10 mouse cellular contexts compared by ENCODE assay signal in genomic region chr3:157575441-157576342, GRCm38 (mm10). TPM values are rescaled to one million over a fixed set of nuclear protein-coding genes. Genes with fewer than 3 reads are reported as not detected.
A peak's percentile ranks its signal among the peaks of the same experiment; 100 is the strongest.
DNase-seq lines count a peak whose midpoint lies in the region; ATAC-seq and TF ChIP-seq lines count a peak whose summit lies in the region.
"Had no signal": no experiment of that assay in that cellular context is flagged by ENCODE, and none has a peak within 500 bp of the region (broad histone marks: within the 10 kb centered on the region; RNA-seq: fewer than 3 reads in every experiment).

No protein-coding gene starts in this region.

- H3K27ac ChIP-seq in embryonic facial prominence, embryonic 14.5 days (replicated peaks; ENCODE audit: low read depth, low read length) = no peak overlapping the region
- H3K27ac ChIP-seq in embryonic facial prominence, embryonic 10.5 days (replicated peaks) = no peak overlapping the region
- no peak overlapping the region for H3K27ac ChIP-seq in stomach, embryonic 15.5 days
- no peak overlapping the region for H3K27ac ChIP-seq in stomach, postnatal 0 days (replicated peaks)
- peak overlapping the region; percentile 72; the same call in 1 of the 2 replicates for H3K27ac ChIP-seq in liver, embryonic 12.5 days
- no peak overlapping the region for H3K27ac ChIP-seq in forebrain, embryonic 11.5 days (ENCODE audit: low read depth, low read length)
- H3K27ac ChIP-seq: left cerebral cortex, adult 2 months; midbrain, embryonic 12.5 days had no signal

- H3K4me1 ChIP-seq in embryonic facial prominence, embryonic 14.5 days (ENCODE audit: control insufficient read depth, insufficient read depth, low read length) = peaks cover 8% of the 10 kb centered on the region; the same call in 1 of the 2 replicates
- 0 out of 2 replicates have a peak, but pooled peaks cover 3% of the 10 kb centered on the region for H3K4me1 ChIP-seq in embryonic facial prominence, embryonic 10.5 days
- H3K4me1 ChIP-seq in stomach, embryonic 15.5 days = no peaks in the 10 kb centered on the region
- H3K4me1 ChIP-seq in stomach, postnatal 0 days (replicated peaks; ENCODE audit: control insufficient read depth, insufficient read depth) = no peaks in the 10 kb centered on the region
- H3K4me1 ChIP-seq in liver, embryonic 12.5 days = peaks cover 76% of the 10 kb centered on the region
- H3K4me1 ChIP-seq in forebrain, embryonic 11.5 days (replicated peaks; ENCODE audit: control insufficient read depth, insufficient read depth, low read length) = no peaks in the 10 kb centered on the region
- H3K4me1 ChIP-seq: midbrain, embryonic 12.5 days had no signal

- H3K4me3 ChIP-seq in embryonic facial prominence, embryonic 14.5 days (ENCODE audit: low read depth, low read length) = no peak overlapping the region
- H3K4me3 ChIP-seq in embryonic facial prominence, embryonic 10.5 days = no peak overlapping the region
- H3K4me3 ChIP-seq in stomach, embryonic 15.5 days (replicated peaks) = no peak overlapping the region
- H3K4me3 ChIP-seq in stomach, postnatal 0 days (ENCODE audit: low read depth, low read length) = no peak overlapping the region
- H3K4me3 ChIP-seq in liver, embryonic 12.5 days = no peak overlapping the region
- H3K4me3 ChIP-seq in forebrain, embryonic 11.5 days (ENCODE audit: low read depth, low read length) = no peak overlapping the region
- H3K4me3 ChIP-seq: left cerebral cortex, adult 2 months; midbrain, embryonic 12.5 days had no signal

- no peak for TF ChIP-seq CTCF in stomach, postnatal 0 days (IDR thresholded peaks at IDR 0.05; ENCODE audit: low read depth)

- no peaks in the 10 kb centered on the region for H3K27me3 ChIP-seq in embryonic facial prominence, embryonic 14.5 days (replicated peaks; ENCODE audit: control insufficient read depth, insufficient read depth, low read length)
- H3K27me3 ChIP-seq in embryonic facial prominence, embryonic 10.5 days (replicated peaks; ENCODE audit: low read depth, poor library complexity, severe bottlenecking) = peaks cover 4% of the 10 kb centered on the region
- H3K27me3 ChIP-seq in stomach, embryonic 15.5 days (replicated peaks) = no peaks in the 10 kb centered on the region
- no peaks in the 10 kb centered on the region for H3K27me3 ChIP-seq in stomach, postnatal 0 days (ENCODE audit: control insufficient read depth, insufficient read depth, low read length)
- no peaks in the 10 kb centered on the region for H3K27me3 ChIP-seq in liver, embryonic 12.5 days (replicated peaks)
- no peaks in the 10 kb centered on the region for H3K27me3 ChIP-seq in forebrain, embryonic 11.5 days (ENCODE audit: control insufficient read depth, insufficient read depth, low read length)
- H3K27me3 ChIP-seq: midbrain, embryonic 12.5 days had no signal

- no peak for TF ChIP-seq EP300 in stomach, postnatal 0 days (optimal IDR thresholded peaks at IDR 0.05)

- no peak overlapping the region for H3K4me2 ChIP-seq in embryonic facial prominence, embryonic 14.5 days (ENCODE audit: low read depth, low read length)
- no peak overlapping the region for H3K4me2 ChIP-seq in stomach, embryonic 15.5 days
- H3K4me2 ChIP-seq in stomach, postnatal 0 days (replicated peaks; ENCODE audit: low read depth) = no peak overlapping the region
- peak overlapping the region; percentile 29 for H3K4me2 ChIP-seq in liver, embryonic 12.5 days
- H3K4me2 ChIP-seq in forebrain, embryonic 11.5 days (ENCODE audit: low read depth, low read length, severe bottlenecking) = no peak overlapping the region
- H3K4me2 ChIP-seq: midbrain, embryonic 12.5 days had no signal

- no peaks in the 10 kb centered on the region for H3K36me3 ChIP-seq in embryonic facial prominence, embryonic 14.5 days (ENCODE audit: control insufficient read depth, insufficient read depth, low read length)
- no peaks in the 10 kb centered on the region for H3K36me3 ChIP-seq in embryonic facial prominence, embryonic 10.5 days (replicated peaks)
- H3K36me3 ChIP-seq in stomach, embryonic 15.5 days = no peaks in the 10 kb centered on the region
- H3K36me3 ChIP-seq in stomach, postnatal 0 days (ENCODE audit: control insufficient read depth, insufficient read depth, low read length) = no peaks in the 10 kb centered on the region
- H3K36me3 ChIP-seq in liver, embryonic 12.5 days = no peaks in the 10 kb centered on the region
- H3K36me3 ChIP-seq in forebrain, embryonic 11.5 days (ENCODE audit: control insufficient read depth, insufficient read depth, low read length) = no peaks in the 10 kb centered on the region
- H3K36me3 ChIP-seq: midbrain, embryonic 12.5 days had no signal

- peak; percentile 72 for DNase-seq in embryonic facial prominence, embryonic 14.5 days (ENCODE audit: low spot score)
- DNase-seq in embryonic facial prominence, embryonic 10.5 days (ENCODE audit: low spot score) = no peak
- DNase-seq in stomach, postnatal 0 days (ENCODE audit: low spot score) = no peak
- no peak for DNase-seq in frontal cortex, adult 2 months (ENCODE audit: extremely low spot score in 1 of 2, low spot score in 1 of 2)
- DNase-seq in embryo, embryonic 10.5 days (ENCODE audit: low spot score) = no peak
- DNase-seq in forebrain, embryonic 11.5 days (ENCODE audit: low spot score) = no peak

- WGBS in embryonic facial prominence, embryonic 14.5 days = 59% methylated on average over 9 of the region's 9 CpGs
- WGBS in embryonic facial prominence, embryonic 10.5 days = 84% methylated on average over 9 of the region's 9 CpGs
- WGBS in stomach, embryonic 15.5 days = 71% methylated on average over 9 of the region's 9 CpGs
- WGBS in stomach, postnatal 0 days = 61% methylated on average over 9 of the region's 9 CpGs
- WGBS in liver, embryonic 12.5 days (ENCODE audit: insufficient replicate concordance) = 25% methylated on average over 9 of the region's 9 CpGs
- 84% methylated on average over 9 of the region's 9 CpGs for WGBS in forebrain, embryonic 11.5 days

- H3K9me3 ChIP-seq in embryonic facial prominence, embryonic 14.5 days (ENCODE audit: control insufficient read depth, low read length) = no peaks in the 10 kb centered on the region
- no peaks in the 10 kb centered on the region for H3K9me3 ChIP-seq in embryonic facial prominence, embryonic 10.5 days
- H3K9me3 ChIP-seq in stomach, embryonic 15.5 days = no peaks in the 10 kb centered on the region
- no peaks in the 10 kb centered on the region for H3K9me3 ChIP-seq in stomach, postnatal 0 days (ENCODE audit: control insufficient read depth, low read length)
- H3K9me3 ChIP-seq in liver, embryonic 12.5 days (replicated peaks) = no peaks in the 10 kb centered on the region
- H3K9me3 ChIP-seq in forebrain, embryonic 11.5 days (ENCODE audit: control insufficient read depth, low read length) = no peaks in the 10 kb centered on the region
- H3K9me3 ChIP-seq: midbrain, embryonic 12.5 days had no signal

- ATAC-seq in embryonic facial prominence, embryonic 14.5 days (ENCODE audit: low read depth) = peak; percentile 88
- ATAC-seq in stomach, embryonic 15.5 days (ENCODE audit: insufficient read depth, low FRiP score, low read depth) = 0 out of 2 replicates have a peak, but pooled peaks have one; percentile 63
- no peak; the same call in 1 of the 2 replicates for ATAC-seq in stomach, postnatal 0 days (ENCODE audit: low FRiP score, low TSS enrichment)
- peak; percentile 53 for ATAC-seq in liver, embryonic 12.5 days
- ATAC-seq in forebrain, embryonic 11.5 days (replicated peaks; ENCODE audit: low FRiP score) = no peak

- no peak overlapping the region for H3K9ac ChIP-seq in embryonic facial prominence, embryonic 14.5 days (ENCODE audit: low read depth, low read length)
- H3K9ac ChIP-seq in stomach, embryonic 15.5 days = no peak overlapping the region
- no peak overlapping the region for H3K9ac ChIP-seq in stomach, postnatal 0 days (ENCODE audit: low read length)
- no peak overlapping the region for H3K9ac ChIP-seq in liver, embryonic 12.5 days
- no peak overlapping the region for H3K9ac ChIP-seq in forebrain, embryonic 11.5 days (ENCODE audit: low read length)
- H3K9ac ChIP-seq: midbrain, embryonic 12.5 days had no signal

RNA-seq across cellular contexts. Expression of gene Ptger3, which starts 9.0 kb away (rescaled TPM):
- polyA plus RNA-seq in embryonic facial prominence, embryonic 14.5 days (2014; fragmentation: Nextera tagmentation; extraction: Ambion mirVana) = 12.0 and 13.4 TPM in 2 replicates
- polyA plus RNA-seq in embryonic facial prominence, embryonic 10.5 days (2016; fragmentation: Nextera tagmentation; extraction: Ambion mirVana) = 0.94 and 1.6 TPM in 2 replicates
- 16.8 and 19.0 TPM in 2 replicates for polyA plus RNA-seq in stomach, embryonic 15.5 days (2015; fragmentation: Nextera tagmentation; extraction: Ambion mirVana)
- polyA plus RNA-seq in stomach, postnatal 0 days (2015; fragmentation: Nextera tagmentation; extraction: Ambion mirVana) = 17.4 and 17.8 TPM in 2 replicates
- polyA plus RNA-seq in liver, embryonic 12.5 days (2016; fragmentation: Nextera tagmentation; extraction: Ambion mirVana) = 9.5 and 9.6 TPM in 2 replicates
- 2.5 and 3.6 TPM in 2 replicates for polyA plus RNA-seq in frontal cortex, adult 2 months (2012; rRNA removed)
- 1.3 and 1.9 TPM in 2 replicates for polyA plus RNA-seq in forebrain, embryonic 11.5 days (2014; fragmentation: Nextera tagmentation; extraction: Ambion mirVana)

RNA-seq across cellular contexts. Expression of gene Zranb2, which starts 41.7 kb away (rescaled TPM):
- polyA plus RNA-seq in embryonic facial prominence, embryonic 14.5 days (2014; fragmentation: Nextera tagmentation; extraction: Ambion mirVana) = 94.9 and 95.9 TPM in 2 replicates
- polyA plus RNA-seq in embryonic facial prominence, embryonic 10.5 days (2016; fragmentation: Nextera tagmentation; extraction: Ambion mirVana) = 109 and 116 TPM in 2 replicates
- 78.1 and 87.2 TPM in 2 replicates for polyA plus RNA-seq in stomach, embryonic 15.5 days (2015; fragmentation: Nextera tagmentation; extraction: Ambion mirVana)
- 37.6 and 42.1 TPM in 2 replicates for polyA plus RNA-seq in stomach, postnatal 0 days (2015; fragmentation: Nextera tagmentation; extraction: Ambion mirVana)
- 73.1 and 74.8 TPM in 2 replicates for polyA plus RNA-seq in liver, embryonic 12.5 days (2016; fragmentation: Nextera tagmentation; extraction: Ambion mirVana)
- 166 and 202 TPM in 2 replicates for polyA plus RNA-seq in frontal cortex, adult 2 months (2012; rRNA removed)
- polyA plus RNA-seq in forebrain, embryonic 11.5 days (2014; fragmentation: Nextera tagmentation; extraction: Ambion mirVana) = 148 and 174 TPM in 2 replicates

Comparison
In these comparisons a context has a peak if more than half of its experiments do, and no peak if none do; other contexts are left out.
1. ATAC-seq: peak in embryonic facial prominence, embryonic 14.5 days (single experiment), stomach, embryonic 15.5 days (single experiment) and liver, embryonic 12.5 days (single experiment); none in stomach, postnatal 0 days (single experiment) and forebrain, embryonic 11.5 days (single experiment).